ENCODE assay signal across 21 mouse cellular contexts in the genomic region with DNA sequence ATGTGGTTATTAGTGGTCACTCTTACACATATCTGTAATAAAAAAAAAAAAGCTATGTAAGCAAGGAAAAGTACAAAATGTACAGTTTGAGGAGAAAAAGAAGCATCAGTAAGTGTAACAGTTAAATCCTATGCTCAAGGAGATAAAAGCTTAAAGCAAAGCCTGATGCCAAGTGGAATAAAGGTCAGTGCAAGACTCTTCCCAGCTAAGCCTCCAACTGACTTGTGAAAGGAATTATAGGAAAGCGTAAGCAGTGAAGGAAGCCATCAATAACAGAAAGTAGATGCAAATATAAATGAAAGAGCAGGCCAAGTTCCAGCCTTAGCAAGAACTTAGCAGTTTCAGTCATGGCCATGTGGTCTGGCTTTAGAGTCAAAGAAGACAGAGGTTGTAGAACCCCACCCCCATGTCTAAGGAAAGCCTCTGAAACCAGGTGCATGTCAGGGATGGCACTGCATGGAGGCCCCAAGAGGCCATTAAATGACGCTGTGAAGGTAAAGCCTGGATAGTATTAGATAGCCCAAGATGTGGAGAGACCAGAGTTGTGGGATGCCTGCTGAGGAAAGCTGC. TPM values are rescaled to one million over a fixed set of nuclear protein-coding genes. Genes with fewer than 3 reads are reported as not detected.
DNase-seq lines count a peak whose midpoint lies in the region; ATAC-seq and TF ChIP-seq lines count a peak whose summit lies in the region.
"Had no signal": no experiment of that assay in that cellular context is flagged by ENCODE, and none has a peak within 500 bp of the region (broad histone marks: within the 10 kb centered on the region; RNA-seq: fewer than 3 reads in every experiment).

No protein-coding gene starts in this region.

- TF ChIP-seq EP300 in liver, postnatal 0 days (IDR thresholded peaks at IDR 0.05; ENCODE audit: low read depth), result 0 out of 2 replicates have a peak, but pooled peaks have one; percentile 22
- TF ChIP-seq EP300 in CH12.LX (IDR thresholded peaks at IDR 0.05; ENCODE audit: low read length), result peak; percentile 59

- ATAC-seq in liver, postnatal 0 days, result no peak
- no peak for ATAC-seq in liver, embryonic 12.5 days
- no peak for ATAC-seq in midbrain, embryonic 14.5 days (ENCODE audit: low FRiP score, low TSS enrichment)
- ATAC-seq: CD4-positive, CD25-positive, alpha-beta regulatory T cell, adult 4 months; forebrain, embryonic 14.5 days; forebrain, embryonic 16.5 days had no signal

- 94% methylated on average over 2 of the region's 2 CpGs for WGBS in liver, postnatal 0 days (ENCODE audit: insufficient replicate concordance)
- 83% methylated on average over 2 of the region's 2 CpGs for WGBS in liver, embryonic 12.5 days (ENCODE audit: insufficient replicate concordance)
- 90% methylated on average over 2 of the region's 2 CpGs for WGBS in midbrain, embryonic 14.5 days

- H3K36me3 ChIP-seq in liver, postnatal 0 days (replicated peaks; ENCODE audit: insufficient read depth, low read length), result peaks cover 16% of the 10 kb centered on the region
- peaks cover 42% of the 10 kb centered on the region for H3K36me3 ChIP-seq in liver, embryonic 12.5 days
- peaks cover 22 to 56% of the 10 kb centered on the region in 2 experiments for H3K36me3 ChIP-seq in CH12.LX (replicated peaks in 1 of 2; ENCODE audit: control insufficient read depth in 1 of 2, insufficient read depth in 1 of 2, low read length in 1 of 2)
- H3K36me3 ChIP-seq in midbrain, embryonic 14.5 days (ENCODE audit: control insufficient read depth, insufficient read depth, low read length), result peaks cover 19% of the 10 kb centered on the region

- dilution Hi-C loops in CH12.LX (cut with MboI; ENCODE audit: extremely low pct_ligation_motif_present, extremely low pct_unique_long_range_greater_than_20kb, low sequenced_read_pairs), result no loop called here

- no peak for TF ChIP-seq RAD21 in CH12.LX (IDR thresholded peaks at IDR 0.05; ENCODE audit: low read depth, low read length)

- H3K4me1 ChIP-seq in liver, postnatal 0 days (ENCODE audit: insufficient read depth), result no peaks in the 10 kb centered on the region
- peaks cover 5% of the 10 kb centered on the region; the same call in 1 of the 2 replicates for H3K4me1 ChIP-seq in liver, embryonic 12.5 days
- peaks cover 8 to 28% of the 10 kb centered on the region in 2 experiments for H3K4me1 ChIP-seq in CH12.LX (ENCODE audit: control insufficient read depth in 1 of 2, insufficient read depth in 2 of 2)
- H3K4me1 ChIP-seq in midbrain, embryonic 14.5 days (ENCODE audit: control insufficient read depth, insufficient read depth, low read length), result 0 out of 2 replicates have a peak, but pooled peaks cover 3% of the 10 kb centered on the region
- H3K4me1 ChIP-seq: embryonic facial prominence, embryonic 10.5 days; embryonic facial prominence, embryonic 12.5 days; forebrain, embryonic 10.5 days had no signal

- no peak for TF ChIP-seq POLR2A in CH12.LX (IDR thresholded peaks at IDR 0.05; ENCODE audit: low read depth, low read length)

- H3K9me3 ChIP-seq in liver, postnatal 0 days (ENCODE audit: low read length), result no peaks in the 10 kb centered on the region
- no peaks in the 10 kb centered on the region for H3K9me3 ChIP-seq in liver, embryonic 12.5 days (replicated peaks)
- H3K9me3 ChIP-seq in CH12.LX (replicated peaks; ENCODE audit: low read length), result no peaks in the 10 kb centered on the region
- H3K9me3 ChIP-seq in midbrain, embryonic 14.5 days (ENCODE audit: control insufficient read depth, low read length), result no peaks in the 10 kb centered on the region
- H3K9me3 ChIP-seq: embryonic facial prominence, embryonic 10.5 days; embryonic facial prominence, embryonic 12.5 days; forebrain, embryonic 10.5 days; forebrain, embryonic 12.5 days had no signal

- H3K27me3 ChIP-seq in liver, postnatal 0 days (ENCODE audit: insufficient read depth, low read length), result no peaks in the 10 kb centered on the region
- no peaks in the 10 kb centered on the region for H3K27me3 ChIP-seq in liver, embryonic 12.5 days (replicated peaks)
- no peaks in the 10 kb centered on the region for H3K27me3 ChIP-seq in CH12.LX (replicated peaks)
- H3K27me3 ChIP-seq in midbrain, embryonic 14.5 days (ENCODE audit: control insufficient read depth, insufficient read depth, low read length), result no peaks in the 10 kb centered on the region
- H3K27me3 ChIP-seq: embryonic facial prominence, embryonic 12.5 days; forebrain, embryonic 12.5 days had no signal

- no peak overlapping the region for H3K27ac ChIP-seq in liver, postnatal 0 days (ENCODE audit: low read depth)
- H3K27ac ChIP-seq in liver, embryonic 12.5 days, result no peak overlapping the region
- H3K27ac ChIP-seq in CH12.LX (ENCODE audit: insufficient read depth, low read depth), result 0 out of 2 replicates have a peak overlapping the region, but pooled peaks have one; percentile 20
- H3K27ac ChIP-seq in midbrain, embryonic 14.5 days (replicated peaks; ENCODE audit: low read depth, low read length), result no peak overlapping the region
- H3K27ac ChIP-seq: embryonic facial prominence, embryonic 10.5 days; embryonic facial prominence, embryonic 12.5 days; forebrain, embryonic 10.5 days; forebrain, embryonic 12.5 days had no signal

- DNase-seq in liver, postnatal 0 days, result no peak
- peak; percentile 41 for DNase-seq in CH12.LX (ENCODE audit: extremely low read depth)
- DNase-seq in gonadal fat pad, adult 2 months (ENCODE audit: low read depth), result peak; percentile 54
- DNase-seq in midbrain, embryonic 14.5 days, result no peak
- DNase-seq: adrenal gland, adult 8-10 months; adrenal gland, postnatal 14 days; adrenal gland, postnatal 36 days; B cell, adult 2 months; cerebellum, adult 11-12 months; cerebellum, adult 2 months; cerebellum, adult 9-10 months; cerebellum, postnatal 10 days; cerebellum, postnatal 25 days had no signal

- in situ Hi-C loops in CH12.LX (cut with MboI; ENCODE audit: low pct_ligation_motif_present, low pct_unique_long_range_greater_than_20kb, low sequenced_read_pairs), result no loop called here

- no peak overlapping the region for H3K4me3 ChIP-seq in liver, postnatal 0 days (ENCODE audit: low read depth, low read length)
- no peak overlapping the region for H3K4me3 ChIP-seq in liver, embryonic 12.5 days
- H3K4me3 ChIP-seq in CH12.LX (replicated peaks in 1 of 3; ENCODE audit: low read depth in 2 of 3, low read length in 2 of 3, poor library complexity in 1 of 3), result no peak overlapping the region
- H3K4me3 ChIP-seq in midbrain, embryonic 14.5 days (replicated peaks; ENCODE audit: low read depth, low read length), result no peak overlapping the region
- H3K4me3 ChIP-seq: embryonic facial prominence, embryonic 10.5 days; embryonic facial prominence, embryonic 12.5 days; forebrain, embryonic 10.5 days; forebrain, embryonic 12.5 days had no signal

- no peak overlapping the region for H3K4me2 ChIP-seq in liver, postnatal 0 days (ENCODE audit: low read depth, low read length)
- H3K4me2 ChIP-seq in liver, embryonic 12.5 days, result no peak overlapping the region
- H3K4me2 ChIP-seq in CH12.LX (ENCODE audit: insufficient read depth, low read depth, poor library complexity, severe bottlenecking), result peak overlapping the region; percentile 22
- H3K4me2 ChIP-seq in midbrain, embryonic 14.5 days (ENCODE audit: low read length), result no peak overlapping the region
- H3K4me2 ChIP-seq: embryonic facial prominence, embryonic 12.5 days; forebrain, embryonic 12.5 days had no signal

- TF ChIP-seq CTCF in liver, postnatal 0 days (IDR thresholded peaks at IDR 0.05; ENCODE audit: low read depth), result no peak
- no peak for TF ChIP-seq CTCF in CH12.LX (conservative IDR thresholded peaks at IDR 0.05 in 1 of 2, IDR thresholded peaks at IDR 0.05 in 1 of 2; ENCODE audit: low read depth in 2 of 2, low read length in 2 of 2)

- peaks cover 19% of the 10 kb centered on the region for H3K79me2 ChIP-seq in CH12.LX (replicated peaks; ENCODE audit: control insufficient read depth, extremely low read depth, insufficient read depth, poor library complexity, severe bottlenecking)

- H3K9ac ChIP-seq in liver, postnatal 0 days (replicated peaks), result no peak overlapping the region
- H3K9ac ChIP-seq in liver, embryonic 12.5 days, result no peak overlapping the region
- H3K9ac ChIP-seq in CH12.LX (ENCODE audit: insufficient read depth, low read depth), result no peak overlapping the region
- no peak overlapping the region for H3K9ac ChIP-seq in midbrain, embryonic 14.5 days (replicated peaks; ENCODE audit: low read length)
- H3K9ac ChIP-seq: embryonic facial prominence, embryonic 12.5 days; forebrain, embryonic 12.5 days had no signal

TF ChIP-seq in CH12.LX, 34 proteins besides CTCF, POLR2A, EP300 and RAD21 (continues in another document):
- TF ChIP-seq USF2 (conservative IDR thresholded peaks at IDR 0.05; ENCODE audit: low read depth, low read length) (0 out of 2 replicates have a peak, but pooled peaks have one; percentile 18), NRF1 (IDR thresholded peaks at IDR 0.05; ENCODE audit: low read depth, low read length) (no peak), ZMIZ1 (IDR thresholded peaks at IDR 0.05; ENCODE audit: low read depth, low read length) (no peak), IRF4 (IDR thresholded peaks at IDR 0.05; ENCODE audit: low read depth, low read length) (peak; percentile 54; the same call in 1 of the 2 replicates), MXI1 (IDR thresholded peaks at IDR 0.05; ENCODE audit: low read depth, low read length) (peak; percentile 77; the same call in 1 of the 2 replicates), SMC3 (IDR thresholded peaks at IDR 0.05; ENCODE audit: low read depth, low read length) (peak; percentile 11; the same call in 1 of the 2 replicates), PAX5 (IDR thresholded peaks at IDR 0.05; ENCODE audit: low read length) (no peak), MAX (IDR thresholded peaks at IDR 0.05; ENCODE audit: low read length) (peak; percentile 79), UBTF (IDR thresholded peaks at IDR 0.05; ENCODE audit: low read depth, low read length) (no peak), POLR2AphosphoS2 (IDR thresholded peaks at IDR 0.05; ENCODE audit: low read depth, low read length) (no peak), ETS1 (conservative IDR thresholded peaks at IDR 0.05; ENCODE audit: low read depth, low read length) (no peak), TCF12 (IDR thresholded peaks at IDR 0.05; ENCODE audit: low read depth, low read length) (0 out of 2 replicates have a peak, but pooled peaks have one; percentile 35), ZC3H11A (IDR thresholded peaks at IDR 0.05; ENCODE audit: low read depth, low read length) (no peak), GABPA (IDR thresholded peaks at IDR 0.05; ENCODE audit: insufficient replicate concordance, low read depth, low read length) (no peak), JUND (conservative IDR thresholded peaks at IDR 0.05; ENCODE audit: low read depth, low read length) (no peak)

RNA-seq across cellular contexts. Expression of a gene that starts 23.8 kb away (rescaled TPM):
- 15.1 and 15.4 TPM in 2 replicates for polyA plus RNA-seq in liver, postnatal 0 days (2015; fragmentation: Nextera tagmentation; extraction: Ambion mirVana)
- polyA plus RNA-seq in liver, embryonic 12.5 days (2016; fragmentation: Nextera tagmentation; extraction: Ambion mirVana), result 34.7 and 34.9 TPM in 2 replicates
- total RNA-seq in CH12.LX (2012; rRNA removed) (28.8 and 32.7 TPM in 2 replicates), CH12.LX (2014; rRNA removed) (29.8 and 36.9 TPM in 2 replicates)
- 24.1 and 24.3 TPM in 2 replicates for polyA plus RNA-seq in CH12.LX (2012; ENCODE audit: insufficient read length, low read depth)
- polyA plus RNA-seq in gonadal fat pad, adult 2 months (2012; rRNA removed), result 3.8 and 4.9 TPM in 2 replicates
- 92.3 and 122 TPM in 2 replicates for polyA plus RNA-seq in midbrain, embryonic 14.5 days (2014; fragmentation: Nextera tagmentation; extraction: Ambion mirVana)

Comparison
In these comparisons a context has a peak if more than half of its experiments do, and no peak if none do; other contexts are left out.
1. DNase-seq: peak in CH12.LX (single experiment) and gonadal fat pad, adult 2 months (single experiment); none in liver, postnatal 0 days (single experiment) and midbrain, embryonic 14.5 days (single experiment).